Comparison of ENCODE assay signal across 21 mouse cellular contexts in the genomic region with DNA sequence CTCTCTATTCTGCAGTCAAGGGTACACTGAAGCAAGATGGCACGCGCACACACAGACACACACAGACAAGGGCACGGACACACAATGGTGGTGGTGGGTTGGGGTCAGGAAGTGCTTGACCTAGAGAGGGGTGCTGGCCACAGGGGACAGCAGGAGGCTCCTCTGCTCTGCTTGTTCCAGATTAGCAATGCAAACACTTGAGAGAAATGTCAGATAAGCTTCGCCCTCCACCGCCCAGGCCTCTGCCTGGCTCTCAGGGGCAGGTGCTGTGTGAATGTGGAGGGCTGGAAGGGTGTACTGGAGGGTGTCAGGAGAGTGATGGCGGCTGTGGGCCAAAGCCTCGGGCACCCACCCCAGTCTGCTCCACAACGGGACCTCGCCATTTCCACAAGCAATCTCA. TPM values are rescaled to one million over a fixed set of nuclear protein-coding genes. Genes with fewer than 3 reads are reported as not detected.
DNase-seq lines count a peak whose midpoint lies in the region; ATAC-seq and TF ChIP-seq lines count a peak whose summit lies in the region.
"Had no signal": no experiment of that assay in that cellular context is flagged by ENCODE, and none has a peak within 500 bp of the region (broad histone marks: within the 10 kb centered on the region; RNA-seq: fewer than 3 reads in every experiment).

No protein-coding gene starts in this region.

- H3K36me3 ChIP-seq in heart, embryonic 11.5 days (ENCODE audit: control insufficient read depth, insufficient read depth, low read length), result no peaks in the 10 kb centered on the region
- H3K36me3 ChIP-seq in hindbrain, embryonic 10.5 days, result no peaks in the 10 kb centered on the region
- H3K36me3 ChIP-seq in hindbrain, embryonic 14.5 days (replicated peaks; ENCODE audit: control insufficient read depth, insufficient read depth), result no peaks in the 10 kb centered on the region
- no peaks in the 10 kb centered on the region for H3K36me3 ChIP-seq in liver, embryonic 14.5 days (replicated peaks; ENCODE audit: control insufficient read depth, insufficient read depth, low read depth)
- H3K36me3 ChIP-seq in stomach, embryonic 16.5 days (ENCODE audit: control insufficient read depth, insufficient read depth, low read length), result no peaks in the 10 kb centered on the region
- H3K36me3 ChIP-seq in embryonic facial prominence, embryonic 10.5 days (replicated peaks), result no peaks in the 10 kb centered on the region
- H3K36me3 ChIP-seq: midbrain, embryonic 10.5 days; neural tube, embryonic 13.5 days had no signal

- no peaks in the 10 kb centered on the region for H3K27me3 ChIP-seq in heart, embryonic 11.5 days (ENCODE audit: control insufficient read depth, insufficient read depth, low read length)
- H3K27me3 ChIP-seq in hindbrain, embryonic 10.5 days (ENCODE audit: insufficient read depth, poor library complexity, severe bottlenecking), result peaks cover 12% of the 10 kb centered on the region
- no peaks in the 10 kb centered on the region for H3K27me3 ChIP-seq in hindbrain, embryonic 14.5 days (ENCODE audit: control insufficient read depth, insufficient read depth, low read length)
- no peaks in the 10 kb centered on the region for H3K27me3 ChIP-seq in liver, embryonic 14.5 days (ENCODE audit: control insufficient read depth, insufficient read depth, low read length)
- no peaks in the 10 kb centered on the region for H3K27me3 ChIP-seq in stomach, embryonic 16.5 days (ENCODE audit: control insufficient read depth, insufficient read depth, low read length)
- peaks cover 16% of the 10 kb centered on the region for H3K27me3 ChIP-seq in embryonic facial prominence, embryonic 10.5 days (replicated peaks; ENCODE audit: low read depth, poor library complexity, severe bottlenecking)
- H3K27me3 ChIP-seq: CH12.LX; neural tube, embryonic 13.5 days had no signal

- H3K4me2 ChIP-seq in heart, embryonic 11.5 days, result no peak overlapping the region
- no peak overlapping the region for H3K4me2 ChIP-seq in hindbrain, embryonic 14.5 days (replicated peaks)
- no peak overlapping the region for H3K4me2 ChIP-seq in liver, embryonic 14.5 days (ENCODE audit: low read depth)
- H3K4me2 ChIP-seq in stomach, embryonic 16.5 days (ENCODE audit: low read depth, low read length), result no peak overlapping the region
- H3K4me2 ChIP-seq: neural tube, embryonic 13.5 days had no signal

- no peak for TF ChIP-seq EP300 in liver, embryonic 14.5 days (IDR thresholded peaks at IDR 0.05; ENCODE audit: low read depth)

- ATAC-seq in heart, embryonic 11.5 days (replicated peaks; ENCODE audit: insufficient number of reproducible peaks, low FRiP score, low TSS enrichment), result 0 out of 2 replicates have a peak, but pooled peaks have one; percentile 47
- no peak for ATAC-seq in hindbrain, embryonic 14.5 days (ENCODE audit: low FRiP score)
- ATAC-seq in liver, embryonic 14.5 days (ENCODE audit: insufficient read depth), result peak; percentile 42; the same call in 1 of the 2 replicates
- no peak for ATAC-seq in stomach, embryonic 16.5 days (ENCODE audit: insufficient read depth, low FRiP score)
- ATAC-seq: forebrain, embryonic 14.5 days; hindbrain, postnatal 0 days had no signal

- DNase-seq in heart, adult 11 months, result no peak
- DNase-seq in hindbrain, embryonic 10.5 days (ENCODE audit: low spot score), result no peak
- DNase-seq in hindbrain, embryonic 14.5 days (ENCODE audit: low spot score), result no peak
- no peak for DNase-seq in liver, embryonic 14.5 days (ENCODE audit: low read depth in 3 of 3, low spot score in 3 of 3)
- DNase-seq in embryonic facial prominence, embryonic 10.5 days (ENCODE audit: low spot score), result no peak
- no peak for DNase-seq in cerebellum, adult 9-10 months
- DNase-seq: adrenal gland, postnatal 10 days; cerebellum, adult 18-20 months; kidney, adult 8-10 months; kidney, postnatal 25 days; lung, postnatal 14 days; right cerebral cortex, postnatal 25 days; thymus, adult 18-20 months had no signal

- no peaks in the 10 kb centered on the region for H3K9me3 ChIP-seq in heart, embryonic 11.5 days (replicated peaks; ENCODE audit: control insufficient read depth, low read length)
- H3K9me3 ChIP-seq in hindbrain, embryonic 10.5 days, result no peaks in the 10 kb centered on the region
- no peaks in the 10 kb centered on the region for H3K9me3 ChIP-seq in hindbrain, embryonic 14.5 days (ENCODE audit: control insufficient read depth, low read length)
- no peaks in the 10 kb centered on the region for H3K9me3 ChIP-seq in liver, embryonic 14.5 days (ENCODE audit: control insufficient read depth, low read length)
- no peaks in the 10 kb centered on the region for H3K9me3 ChIP-seq in stomach, embryonic 16.5 days (replicated peaks; ENCODE audit: control insufficient read depth, low read length)
- H3K9me3 ChIP-seq in embryonic facial prominence, embryonic 10.5 days, result no peaks in the 10 kb centered on the region
- H3K9me3 ChIP-seq: midbrain, embryonic 10.5 days; neural tube, embryonic 13.5 days had no signal

- peaks cover 71% of the 10 kb centered on the region for H3K4me1 ChIP-seq in heart, embryonic 11.5 days (ENCODE audit: control insufficient read depth, insufficient read depth, low read length)
- peaks cover 52% of the 10 kb centered on the region for H3K4me1 ChIP-seq in hindbrain, embryonic 10.5 days (replicated peaks)
- no peaks in the 10 kb centered on the region for H3K4me1 ChIP-seq in hindbrain, embryonic 14.5 days (replicated peaks; ENCODE audit: control insufficient read depth, insufficient read depth, low read length)
- peaks cover 8 to 32% of the 10 kb centered on the region in 2 experiments for H3K4me1 ChIP-seq in liver, embryonic 14.5 days (replicated peaks; ENCODE audit: control insufficient read depth in 2 of 2, insufficient read depth in 2 of 2, low read length in 1 of 2)
- H3K4me1 ChIP-seq in stomach, embryonic 16.5 days (ENCODE audit: control insufficient read depth, insufficient read depth, low read length), result peaks cover 35% of the 10 kb centered on the region
- H3K4me1 ChIP-seq in embryonic facial prominence, embryonic 10.5 days, result peaks cover 39% of the 10 kb centered on the region

- peak overlapping the region; percentile 54 for H3K27ac ChIP-seq in heart, embryonic 11.5 days (ENCODE audit: low read depth, low read length)
- peak overlapping the region; percentile 50 for H3K27ac ChIP-seq in hindbrain, embryonic 10.5 days
- H3K27ac ChIP-seq in hindbrain, embryonic 14.5 days, result no peak overlapping the region
- no peak overlapping the region for H3K27ac ChIP-seq in liver, embryonic 14.5 days
- peak overlapping the region; percentile 59 for H3K27ac ChIP-seq in stomach, embryonic 16.5 days (ENCODE audit: low read length)
- no peak overlapping the region for H3K27ac ChIP-seq in embryonic facial prominence, embryonic 10.5 days (replicated peaks)
- H3K27ac ChIP-seq: hindbrain, postnatal 0 days; midbrain, embryonic 10.5 days; neural tube, embryonic 13.5 days had no signal

- TF ChIP-seq CTCF in liver, embryonic 14.5 days (IDR thresholded peaks at IDR 0.05; ENCODE audit: low read depth), result no peak

- H3K9ac ChIP-seq in heart, embryonic 11.5 days (ENCODE audit: low read depth, low read length), result peak overlapping the region; percentile 10; the same call in 1 of the 2 replicates
- no peak overlapping the region for H3K9ac ChIP-seq in hindbrain, embryonic 14.5 days
- H3K9ac ChIP-seq in liver, embryonic 14.5 days (replicated peaks), result no peak overlapping the region
- no peak overlapping the region for H3K9ac ChIP-seq in stomach, embryonic 16.5 days (ENCODE audit: low read length)
- H3K9ac ChIP-seq: neural tube, embryonic 13.5 days had no signal

- no peak overlapping the region for H3K4me3 ChIP-seq in heart, embryonic 11.5 days (ENCODE audit: low read depth, low read length)
- no peak overlapping the region for H3K4me3 ChIP-seq in hindbrain, embryonic 10.5 days
- H3K4me3 ChIP-seq in hindbrain, embryonic 14.5 days (replicated peaks; ENCODE audit: low read length), result no peak overlapping the region
- no peak overlapping the region for H3K4me3 ChIP-seq in liver, embryonic 14.5 days (ENCODE audit: insufficient read depth in 1 of 2, low read depth in 2 of 2, low read length in 2 of 2)
- H3K4me3 ChIP-seq in stomach, embryonic 16.5 days (replicated peaks; ENCODE audit: low read length), result no peak overlapping the region
- no peak overlapping the region for H3K4me3 ChIP-seq in embryonic facial prominence, embryonic 10.5 days
- H3K4me3 ChIP-seq: erythroblast, embryonic 14.5 days; midbrain, embryonic 10.5 days; neural tube, embryonic 13.5 days had no signal

- 22% methylated on average over 9 of the region's 9 CpGs for WGBS in heart, embryonic 11.5 days (ENCODE audit: insufficient replicate concordance)
- 59% methylated on average over 9 of the region's 9 CpGs for WGBS in hindbrain, embryonic 10.5 days
- WGBS in hindbrain, embryonic 14.5 days, result 65% methylated on average over 9 of the region's 9 CpGs
- 31% methylated on average over 9 of the region's 9 CpGs for WGBS in liver, embryonic 14.5 days (ENCODE audit: insufficient replicate concordance)
- 64% methylated on average over 9 of the region's 9 CpGs for WGBS in stomach, embryonic 16.5 days
- 76% methylated on average over 9 of the region's 9 CpGs for WGBS in embryonic facial prominence, embryonic 10.5 days

RNA-seq across cellular contexts. Expression of a gene that starts 8.8 kb away (rescaled TPM):
- 1.2 and 2.2 TPM in 2 replicates for polyA plus RNA-seq in heart, embryonic 11.5 days (2014; fragmentation: Nextera tagmentation; extraction: Ambion mirVana)
- 0.67 TPM in 1 of 2 replicates, not detected in the other for polyA plus RNA-seq in hindbrain, embryonic 10.5 days (2016; fragmentation: Nextera tagmentation; extraction: Ambion mirVana)
- polyA plus RNA-seq in hindbrain, embryonic 14.5 days (2014; fragmentation: Nextera tagmentation; extraction: Ambion mirVana), result 0.37 and 0.47 TPM in 2 replicates
- polyA plus RNA-seq in liver, embryonic 14.5 days (2012; rRNA removed), result 0.89 and 0.93 TPM in 2 replicates
- polyA plus RNA-seq in liver, embryonic 14.5 days (2014; fragmentation: Nextera tagmentation; extraction: Ambion mirVana), result 1.1 and 1.2 TPM in 2 replicates
- 0.21 and 0.24 TPM in 2 replicates for polyA plus RNA-seq in stomach, embryonic 16.5 days (2015; fragmentation: Nextera tagmentation; extraction: Ambion mirVana)
- polyA plus RNA-seq in embryonic facial prominence, embryonic 10.5 days (2016; fragmentation: Nextera tagmentation; extraction: Ambion mirVana), result 0.25 TPM in 1 of 2 replicates, not detected in the other
- polyA plus RNA-seq: erythroblast, embryonic 14.5 days had no signal

RNA-seq across cellular contexts. Expression of a gene that starts 9.6 kb away (rescaled TPM):
- polyA plus RNA-seq in heart, embryonic 11.5 days (2014; fragmentation: Nextera tagmentation; extraction: Ambion mirVana), result 1.2 and 1.6 TPM in 2 replicates
- 0.24 and 0.54 TPM in 2 replicates for polyA plus RNA-seq in hindbrain, embryonic 10.5 days (2016; fragmentation: Nextera tagmentation; extraction: Ambion mirVana)
- 0.23 and 0.31 TPM in 2 replicates for polyA plus RNA-seq in hindbrain, embryonic 14.5 days (2014; fragmentation: Nextera tagmentation; extraction: Ambion mirVana)
- 0.44 and 0.56 TPM in 2 replicates for polyA plus RNA-seq in liver, embryonic 14.5 days (2012; rRNA removed)
- polyA plus RNA-seq in liver, embryonic 14.5 days (2014; fragmentation: Nextera tagmentation; extraction: Ambion mirVana), result 0.42 and 0.56 TPM in 2 replicates
- polyA plus RNA-seq in stomach, embryonic 16.5 days (2015; fragmentation: Nextera tagmentation; extraction: Ambion mirVana), result 5.1 and 7.7 TPM in 2 replicates
- 0.27 and 0.36 TPM in 2 replicates for polyA plus RNA-seq in embryonic facial prominence, embryonic 10.5 days (2016; fragmentation: Nextera tagmentation; extraction: Ambion mirVana)
- polyA plus RNA-seq: erythroblast, embryonic 14.5 days had no signal

RNA-seq across cellular contexts. Expression of a gene that starts 45.6 kb away (rescaled TPM):
- 3.3 and 4.3 TPM in 2 replicates for polyA plus RNA-seq in heart, embryonic 11.5 days (2014; fragmentation: Nextera tagmentation; extraction: Ambion mirVana)
- polyA plus RNA-seq in hindbrain, embryonic 10.5 days (2016; fragmentation: Nextera tagmentation; extraction: Ambion mirVana), result 1.8 and 2.1 TPM in 2 replicates
- 0.31 and 0.40 TPM in 2 replicates for polyA plus RNA-seq in hindbrain, embryonic 14.5 days (2014; fragmentation: Nextera tagmentation; extraction: Ambion mirVana)
- 0.63 and 0.69 TPM in 2 replicates for polyA plus RNA-seq in liver, embryonic 14.5 days (2012; rRNA removed)
- polyA plus RNA-seq in liver, embryonic 14.5 days (2014; fragmentation: Nextera tagmentation; extraction: Ambion mirVana), result 1.0 and 1.1 TPM in 2 replicates
- 4.7 and 5.4 TPM in 2 replicates for polyA plus RNA-seq in stomach, embryonic 16.5 days (2015; fragmentation: Nextera tagmentation; extraction: Ambion mirVana)
- 0.41 and 0.81 TPM in 2 replicates for polyA plus RNA-seq in embryonic facial prominence, embryonic 10.5 days (2016; fragmentation: Nextera tagmentation; extraction: Ambion mirVana)
- polyA plus RNA-seq: erythroblast, embryonic 14.5 days had no signal

RNA-seq across cellular contexts. Expression of a gene that starts 56.1 kb away (rescaled TPM):
- polyA plus RNA-seq in heart, embryonic 11.5 days (2014; fragmentation: Nextera tagmentation; extraction: Ambion mirVana), result 15.9 and 18.3 TPM in 2 replicates
- polyA plus RNA-seq in hindbrain, embryonic 10.5 days (2016; fragmentation: Nextera tagmentation; extraction: Ambion mirVana), result 32.5 and 36.0 TPM in 2 replicates
- 16.4 and 16.9 TPM in 2 replicates for polyA plus RNA-seq in hindbrain, embryonic 14.5 days (2014; fragmentation: Nextera tagmentation; extraction: Ambion mirVana)
- polyA plus RNA-seq in liver, embryonic 14.5 days (2012; rRNA removed), result 13.8 and 15.5 TPM in 2 replicates
- 10.4 and 11.8 TPM in 2 replicates for polyA plus RNA-seq in liver, embryonic 14.5 days (2014; fragmentation: Nextera tagmentation; extraction: Ambion mirVana)
- 25.7 and 27.3 TPM in 2 replicates for polyA plus RNA-seq in stomach, embryonic 16.5 days (2015; fragmentation: Nextera tagmentation; extraction: Ambion mirVana)
- polyA plus RNA-seq in embryonic facial prominence, embryonic 10.5 days (2016; fragmentation: Nextera tagmentation; extraction: Ambion mirVana), result 32.0 and 35.3 TPM in 2 replicates

RNA-seq across cellular contexts. Expression of a gene that starts 58.8 kb away (rescaled TPM):
- 559 and 565 TPM in 2 replicates for polyA plus RNA-seq in heart, embryonic 11.5 days (2014; fragmentation: Nextera tagmentation; extraction: Ambion mirVana)
- polyA plus RNA-seq in hindbrain, embryonic 10.5 days (2016; fragmentation: Nextera tagmentation; extraction: Ambion mirVana), result 289 and 330 TPM in 2 replicates
- 78.9 and 80.3 TPM in 2 replicates for polyA plus RNA-seq in hindbrain, embryonic 14.5 days (2014; fragmentation: Nextera tagmentation; extraction: Ambion mirVana)
- polyA plus RNA-seq in liver, embryonic 14.5 days (2012; rRNA removed), result 195 and 227 TPM in 2 replicates
- 379 and 451 TPM in 2 replicates for polyA plus RNA-seq in liver, embryonic 14.5 days (2014; fragmentation: Nextera tagmentation; extraction: Ambion mirVana)
- polyA plus RNA-seq in stomach, embryonic 16.5 days (2015; fragmentation: Nextera tagmentation; extraction: Ambion mirVana), result 334 and 340 TPM in 2 replicates
- 325 and 335 TPM in 2 replicates for polyA plus RNA-seq in embryonic facial prominence, embryonic 10.5 days (2016; fragmentation: Nextera tagmentation; extraction: Ambion mirVana)

Comparison
In these comparisons a context has a peak if more than half of its experiments do, and no peak if none do; other contexts are left out.
1. H3K27ac ChIP-seq: peak in heart, embryonic 11.5 days (single experiment), hindbrain, embryonic 10.5 days (single experiment) and stomach, embryonic 16.5 days (single experiment); none in hindbrain, embryonic 14.5 days (single experiment), liver, embryonic 14.5 days (single experiment) and embryonic facial prominence, embryonic 10.5 days (single experiment).
2. ATAC-seq: peak in heart, embryonic 11.5 days (single experiment) and liver, embryonic 14.5 days (single experiment); none in hindbrain, embryonic 14.5 days (single experiment) and stomach, embryonic 16.5 days (single experiment).